Mouse (Mus musculus) testis, adult 2 months (tissue): ENCODE measurements around the gene Megf11. TPM values are rescaled to one million over a fixed set of nuclear protein-coding genes. Genes with fewer than 3 reads are reported as not detected.

Source experiments
- H3K27ac ChIP-seq: fragments of 200-500 bp; 2 replicates; pipeline ENCODE4 v1.5.1; 2012; ENCODE audit warnings: low read depth, low read length; ENCODE audit not compliant: control insufficient read depth, insufficient read depth
- H3K27me3 ChIP-seq: fragments of 200-500 bp; 2 replicates; pipeline ENCODE4 v1.6.1; 2012; ENCODE audit warnings: mild to moderate bottlenecking, low read length, moderate library complexity; ENCODE audit not compliant: control insufficient read depth, insufficient read depth
- H3K36me3 ChIP-seq: fragments of 200-500 bp; 2 replicates; pipeline ENCODE4 v1.6.1; 2012; ENCODE audit warnings: mild to moderate bottlenecking, low read length; ENCODE audit not compliant: control insufficient read depth, insufficient read depth
- H3K4me1 ChIP-seq: fragments of 200-500 bp; 2 replicates; pipeline ENCODE4 v1.6.1; 2012; ENCODE audit warnings: low read length; ENCODE audit not compliant: control insufficient read depth, insufficient read depth
- H3K4me3 ChIP-seq: fragments of 200-500 bp; 2 replicates; pipeline ENCODE4 v1.5.1; 2012; ENCODE audit warnings: low read depth, mild to moderate bottlenecking, low read length, moderate library complexity, mixed read lengths; ENCODE audit not compliant: control insufficient read depth
- CTCF ChIP-seq: fragments of 200-500 bp; IDR thresholded peaks from 2 replicates; pipeline ENCODE4 v1.5.1; 2012; ENCODE audit warnings: low read depth, mild to moderate bottlenecking, inconsistent platforms, low read length, moderate library complexity; ENCODE audit not compliant: control insufficient read depth, insufficient read depth, insufficient replicate concordance
- POLR2A ChIP-seq: fragments of 200-500 bp; IDR thresholded peaks from 2 replicates; pipeline ENCODE4 v1.6.1; 2012; ENCODE audit warnings: low read depth, mild to moderate bottlenecking, inconsistent platforms, low read length, moderate library complexity; ENCODE audit not compliant: control insufficient read depth
- polyA plus RNA-seq: library from polyadenylated mRNA; depleted of rRNA; stranded (reverse); fragments of >200 nt; gene quantifications from 2 replicates; pipeline ENCODE4 v1.2.3, GENCODE M21; 2012

Megf11 gene
- polyA plus RNA-seq, 1 experiment: 0.30 TPM

DNA sequence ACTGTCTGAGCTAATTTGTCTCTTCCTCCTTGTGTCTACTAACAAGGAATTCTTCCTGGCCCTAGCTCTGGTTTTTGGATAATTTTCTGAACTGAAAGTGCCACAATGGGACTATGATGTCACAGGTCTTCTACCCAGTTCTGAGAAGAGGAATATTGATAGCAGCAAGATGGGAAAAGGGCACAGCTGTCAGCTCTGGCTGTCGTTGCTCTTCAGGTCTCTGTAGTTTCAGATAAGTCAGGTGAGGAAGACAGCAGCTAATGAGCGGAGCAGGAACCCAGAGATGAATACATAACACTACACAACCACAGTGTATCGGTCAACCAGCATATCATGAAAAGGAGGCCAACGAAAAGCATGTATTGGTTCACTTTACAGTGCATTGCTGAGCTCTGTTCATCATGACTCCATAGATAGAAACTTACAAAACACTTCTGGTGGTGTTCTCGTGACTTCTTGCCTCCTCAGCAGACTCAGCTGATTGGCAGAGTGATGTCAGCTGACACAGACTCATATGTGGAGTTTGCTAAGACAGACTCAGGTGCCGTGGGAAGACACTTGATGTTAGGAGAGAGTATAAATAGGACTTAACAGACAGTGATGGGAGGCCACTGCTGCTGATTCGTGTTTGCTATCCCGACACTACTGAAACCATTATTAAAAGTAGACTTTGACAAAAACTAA is 149.6 kb downstream of the Megf11 start:
- Histone ChIP-seq H3K4me1 (no peaks in the 10 kb centered on the region), H3K4me3 (no peak overlapping the region), H3K27me3 (no peaks in the 10 kb centered on the region), H3K27ac (no peak overlapping the region), H3K36me3 (no peaks in the 10 kb centered on the region)
- TF ChIP-seq POLR2A: no peak
- no peak for TF ChIP-seq CTCF

DNA sequence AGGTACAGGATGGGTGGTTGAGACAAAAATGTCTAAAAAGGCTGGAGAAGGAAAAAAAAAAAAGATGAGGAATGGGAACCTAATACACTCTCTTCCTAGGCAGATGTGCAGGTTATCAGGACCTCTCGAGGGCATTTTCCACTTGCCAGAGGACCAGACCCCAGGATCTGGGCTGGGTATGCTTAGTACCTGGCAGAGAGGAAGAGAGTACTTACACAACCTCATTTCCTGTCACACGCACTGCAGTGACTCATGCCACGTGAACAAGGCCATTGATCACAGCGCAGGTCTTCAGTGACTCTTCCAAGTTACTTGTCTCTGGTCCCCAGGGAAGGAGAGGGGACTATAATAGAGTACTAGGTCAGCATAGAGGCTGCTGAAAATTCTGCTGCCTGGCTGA is 152.4 kb downstream of the Megf11 start:
- Histone ChIP-seq H3K27me3 (no peaks in the 10 kb centered on the region), H3K36me3 (no peaks in the 10 kb centered on the region), H3K4me1 (no peaks in the 10 kb centered on the region), H3K4me3 (no peak overlapping the region), H3K27ac (no peak overlapping the region)
- TF ChIP-seq CTCF (no peak), POLR2A (no peak)

DNA sequence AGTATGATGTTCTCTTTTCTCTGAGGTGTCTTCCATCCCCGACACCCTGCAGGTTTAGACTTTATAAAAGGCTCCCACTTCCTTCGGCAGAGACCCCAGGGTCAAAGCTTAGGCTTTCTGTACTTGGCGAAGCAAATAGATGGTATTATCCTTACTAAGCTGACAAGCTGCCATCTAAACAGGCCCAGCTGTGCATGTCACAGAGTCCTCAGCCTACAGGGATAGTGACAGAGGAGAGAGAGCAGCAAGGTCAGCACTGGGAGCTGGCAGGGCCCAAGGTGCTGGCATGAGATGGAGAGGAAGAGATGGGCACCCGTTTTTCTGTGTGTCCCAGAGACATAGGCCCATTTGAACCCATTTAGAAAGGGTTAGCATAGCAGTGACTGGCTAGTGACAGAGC is 156.8 kb downstream of the Megf11 start:
- H3K27ac ChIP-seq: no peak overlapping the region
- H3K27me3 ChIP-seq: no peaks in the 10 kb centered on the region
- no peak overlapping the region for H3K4me3 ChIP-seq
- TF ChIP-seq POLR2A: no peak
- no peaks in the 10 kb centered on the region for H3K36me3 ChIP-seq
- no peaks in the 10 kb centered on the region for H3K4me1 ChIP-seq

DNA sequence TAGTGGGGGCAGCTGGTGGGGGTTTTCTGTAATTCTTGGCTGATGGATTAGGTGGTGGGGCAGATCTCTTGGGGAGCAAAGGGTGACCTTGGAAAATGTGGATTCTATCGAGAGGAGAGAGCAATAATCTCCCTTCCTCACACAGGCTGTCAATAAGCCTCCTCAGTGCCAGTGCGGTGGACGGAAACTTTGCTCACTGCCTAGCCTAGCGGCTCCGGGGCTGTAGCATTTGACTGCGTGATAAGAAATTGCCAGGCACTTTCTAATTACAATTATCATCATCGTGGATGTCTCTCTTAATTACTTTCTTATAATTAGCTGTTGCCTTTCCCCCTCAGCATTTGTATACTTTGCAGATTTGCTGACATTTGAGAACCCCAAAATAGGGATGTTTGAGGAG is 157.7 kb downstream of the Megf11 start:
- H3K36me3 ChIP-seq: no peaks in the 10 kb centered on the region
- H3K4me1 ChIP-seq: no peaks in the 10 kb centered on the region
- no peak overlapping the region for H3K4me3 ChIP-seq
- no peaks in the 10 kb centered on the region for H3K27me3 ChIP-seq
- TF ChIP-seq CTCF: no peak
- TF ChIP-seq POLR2A: no peak
- H3K27ac ChIP-seq: no peak overlapping the region

DNA sequence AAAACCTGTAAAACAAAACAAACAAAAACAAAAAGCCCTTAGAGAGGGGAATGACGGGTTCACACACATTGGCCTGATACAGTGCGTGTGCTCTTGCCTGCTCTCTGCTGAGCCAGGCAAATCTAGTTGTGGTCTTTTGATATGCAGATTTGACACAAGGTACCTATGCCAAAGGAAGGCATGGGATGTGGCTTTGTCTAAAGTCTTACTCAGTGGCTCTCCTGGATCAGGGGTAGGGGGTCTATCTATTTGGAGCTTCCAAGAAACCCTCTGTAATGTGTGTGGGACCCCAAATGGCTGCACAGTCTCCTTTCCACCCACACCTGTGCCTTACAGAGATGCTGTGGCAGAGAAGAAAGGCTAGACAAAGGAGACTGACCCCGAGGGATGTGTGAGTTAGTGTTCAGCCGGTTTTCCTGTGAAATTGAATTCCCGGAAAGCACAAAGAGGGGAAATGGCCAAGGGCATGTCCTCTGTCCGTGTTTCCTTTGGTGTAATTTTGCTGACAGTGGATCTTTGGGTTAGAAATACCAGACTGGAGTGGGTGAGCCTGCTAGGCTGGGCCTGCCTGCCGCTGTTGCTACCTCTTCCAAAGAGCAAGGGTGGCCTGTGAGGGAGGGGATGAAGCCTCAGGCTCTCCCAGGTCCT is 161.0 kb downstream of the Megf11 start:
- Histone ChIP-seq H3K36me3 (no peaks in the 10 kb centered on the region), H3K27ac (no peak overlapping the region), H3K4me1 (no peaks in the 10 kb centered on the region), H3K27me3 (no peaks in the 10 kb centered on the region), H3K4me3 (no peak overlapping the region)
- TF ChIP-seq CTCF (no peak), POLR2A (no peak)

DNA sequence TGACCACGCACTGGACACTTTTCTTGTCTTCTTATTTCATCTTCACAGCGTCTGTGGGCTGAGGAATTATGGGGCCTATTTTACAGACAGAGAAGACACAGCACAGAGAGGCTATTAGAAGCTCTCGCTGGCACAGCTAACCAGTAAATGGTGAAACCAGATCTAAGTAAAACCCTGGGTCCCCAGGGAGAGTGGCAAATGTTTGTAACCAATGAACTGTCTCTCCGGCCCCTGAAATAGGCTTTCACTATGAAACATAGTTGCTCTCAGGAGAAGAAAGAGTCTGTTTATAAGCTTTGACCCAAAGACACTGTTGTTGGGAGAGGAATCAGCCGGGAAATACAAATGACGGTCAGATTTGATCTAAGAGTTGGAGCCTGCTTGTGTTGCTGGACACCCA is 162.9 kb downstream of the Megf11 start:
- no peak overlapping the region for H3K4me3 ChIP-seq
- H3K36me3 ChIP-seq: no peaks in the 10 kb centered on the region
- H3K27ac ChIP-seq: no peak overlapping the region
- H3K4me1 ChIP-seq: no peaks in the 10 kb centered on the region
- no peak for TF ChIP-seq POLR2A
- no peak for TF ChIP-seq CTCF
- H3K27me3 ChIP-seq: no peaks in the 10 kb centered on the region

DNA sequence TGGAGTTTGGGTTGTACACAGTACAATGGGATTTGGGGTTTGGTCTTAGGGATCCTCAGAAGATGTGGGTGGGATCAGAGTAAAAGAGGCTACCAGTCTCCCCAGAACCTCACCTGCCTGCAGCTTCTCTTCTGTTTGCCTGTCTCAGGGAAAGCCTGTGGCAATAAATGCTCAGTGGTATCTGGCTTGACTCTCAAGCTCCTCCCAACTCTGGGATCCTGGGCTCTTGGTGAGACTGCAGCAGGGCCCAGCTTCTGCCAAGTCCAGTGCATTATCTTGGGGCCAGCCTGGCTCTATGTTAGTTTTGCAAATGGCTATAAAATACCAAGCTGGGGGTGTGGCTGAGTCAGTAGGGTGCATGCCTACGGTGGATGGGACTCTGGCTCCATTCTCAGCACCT is 165.9 kb downstream of the Megf11 start:
- H3K4me3 ChIP-seq: no peak overlapping the region
- no peak overlapping the region for H3K27ac ChIP-seq
- no peaks in the 10 kb centered on the region for H3K36me3 ChIP-seq
- no peaks in the 10 kb centered on the region for H3K4me1 ChIP-seq
- TF ChIP-seq CTCF (no peak), POLR2A (no peak)
- H3K27me3 ChIP-seq: no peaks in the 10 kb centered on the region

DNA sequence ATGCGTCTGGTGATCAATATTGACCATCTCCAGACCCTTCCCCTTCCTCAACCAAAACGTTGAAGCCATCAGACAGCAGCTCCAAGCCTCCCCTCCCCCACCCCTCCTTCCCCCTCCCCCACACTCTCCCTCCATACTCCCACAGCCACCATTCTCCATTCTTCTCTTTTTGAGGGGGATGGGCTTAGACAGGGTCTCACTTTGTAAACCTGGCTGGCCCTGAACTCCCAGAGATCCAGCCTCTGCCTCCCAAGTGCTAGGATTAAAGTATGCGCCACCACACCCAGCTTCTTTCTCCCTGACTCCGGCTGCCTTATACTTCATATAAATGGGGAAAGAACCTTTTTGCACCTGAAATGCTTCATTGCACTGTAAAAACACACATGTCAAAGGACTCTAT is 166.6 kb downstream of the Megf11 start:
- Histone ChIP-seq H3K27me3 (no peaks in the 10 kb centered on the region), H3K4me3 (no peak overlapping the region), H3K27ac (no peak overlapping the region), H3K4me1 (no peaks in the 10 kb centered on the region), H3K36me3 (no peaks in the 10 kb centered on the region)
- TF ChIP-seq CTCF: no peak
- no peak for TF ChIP-seq POLR2A
